Mouse (Mus musculus) layer of hippocampus, postnatal 25 days (tissue): Measurements from ENCODE around the gene Agtrap. TPM values are rescaled to one million over a fixed set of nuclear protein-coding genes. Genes with fewer than 3 reads are reported as not detected.
"Not testable (repeated sequence)": the region's sequence is repeated elsewhere in the genome, so short reads cannot be mapped to it uniquely, and the experiment has no call there.

ENCODE experiments used
- DNase-seq, 2 experiments: peaks; one replicate each; pipeline ENCODE4 v3.0.0; 2022; ENCODE audit warnings: mixed read lengths in 2 of 2, low spot score in 1 of 2; ENCODE audit errors: extremely low spot score in 1 of 2
- total RNA-seq, 2 experiments: library from RNA; stranded (reverse); gene quantifications; 2 replicates each; pipeline ENCODE4 v1.2.3; 2021

Gene Agtrap
- total RNA-seq: 1 to 10 TPM; 6.2 to 6.9 TPM

- peak; percentile 86 to 90 for DNase-seq
Measured at GRCm38 (mm10) chr4:148087907-148088527, at the start of gene Agtrap. Gene Agtrap, minus strand, starts transcription at chr4:148088031.

DNA sequence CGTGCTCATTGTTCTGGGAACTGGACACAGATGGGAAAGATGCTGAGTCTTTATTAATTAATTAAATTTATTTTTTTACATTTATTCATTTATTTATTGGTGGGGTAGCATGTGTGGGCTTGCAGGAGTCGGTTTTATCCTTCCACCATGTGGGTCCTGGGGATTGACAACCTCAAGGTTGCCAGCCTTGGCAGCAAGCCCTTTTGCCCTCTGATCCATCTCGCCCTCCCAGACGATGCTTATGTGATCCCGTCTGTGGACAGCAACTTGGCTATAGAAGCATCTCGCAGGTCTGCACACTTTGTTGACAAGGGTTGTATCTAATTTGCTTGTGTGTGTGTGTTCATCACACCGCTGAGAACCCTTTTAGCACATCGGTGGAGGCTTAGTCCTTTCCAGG, 49.7 kb upstream of the Agtrap start:
- DNase-seq: no peak

- no peak for DNase-seq
Measured at GRCm38 (mm10) chr4:148134988-148135387, 47.2 kb upstream of the Agtrap start.

DNA sequence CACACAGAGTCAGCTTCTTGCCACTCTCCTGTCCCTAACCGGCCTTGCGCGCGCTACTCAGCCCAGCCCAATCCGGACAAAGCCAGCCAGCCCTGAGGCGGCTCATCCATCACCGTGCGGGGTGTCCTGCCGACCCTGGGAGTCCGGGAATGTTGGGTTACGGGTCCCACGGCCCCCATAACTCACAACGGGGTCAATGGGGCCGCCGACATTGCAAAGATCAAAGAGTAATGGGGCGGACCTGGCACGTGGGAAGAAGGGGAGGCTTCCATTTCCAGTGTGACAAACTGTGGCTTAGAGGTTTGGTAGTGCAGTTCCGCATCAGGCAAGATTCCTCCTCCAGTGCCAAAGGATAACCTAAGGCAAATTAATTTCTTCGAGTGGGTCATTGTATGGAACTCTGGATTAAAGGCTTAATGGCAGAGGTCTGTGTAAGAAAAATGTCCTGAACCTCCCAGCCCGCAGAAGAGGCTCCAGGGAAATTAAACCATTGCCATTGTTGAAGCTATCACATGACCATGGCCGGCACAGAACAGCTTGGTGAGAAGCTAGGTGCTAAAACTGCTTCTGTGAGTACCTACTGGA, 43.8 kb upstream of the Agtrap start:
- no peak for DNase-seq

DNA sequence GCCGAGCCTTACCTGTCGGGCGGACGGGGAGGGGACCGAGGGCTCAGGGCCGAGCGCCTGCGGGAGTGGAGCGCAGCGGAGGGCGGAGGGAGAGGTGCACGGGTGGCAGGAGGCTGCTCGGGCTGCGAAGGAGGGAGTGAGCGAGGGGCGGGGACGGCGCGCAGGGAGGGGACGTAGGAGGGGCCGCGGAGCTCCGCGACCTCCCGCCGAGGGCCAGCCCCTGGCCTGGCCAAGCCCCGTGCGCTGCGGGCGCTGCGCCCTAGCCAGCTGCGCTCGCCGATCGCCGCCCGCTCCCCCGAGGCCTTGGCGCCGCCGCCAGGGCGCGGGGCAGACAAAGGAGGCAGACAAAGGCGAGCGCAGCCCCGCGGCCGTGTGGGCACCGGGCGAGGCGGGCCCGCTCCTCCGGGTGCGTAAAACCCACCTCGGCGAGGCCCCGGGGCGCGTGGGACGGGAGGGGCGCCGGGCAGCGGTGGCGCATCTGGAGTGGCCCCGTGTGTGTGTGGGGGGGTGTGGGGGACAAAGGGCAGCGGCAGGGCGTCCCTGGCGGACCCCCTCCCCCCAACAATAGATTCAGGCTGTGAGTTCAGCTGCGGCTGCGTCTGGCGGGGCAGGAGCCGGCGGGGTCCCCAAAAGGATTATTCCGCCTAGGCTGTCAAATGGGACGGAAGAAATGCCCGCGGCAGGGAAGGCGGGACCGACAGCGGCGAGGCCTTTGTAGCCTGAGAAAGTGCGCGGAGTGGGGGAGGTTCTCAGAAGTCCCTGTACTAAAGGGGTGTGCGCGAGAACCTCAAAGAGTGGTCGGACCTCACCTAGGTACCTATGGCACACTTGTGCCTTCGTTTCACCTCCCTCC, 43.0 kb upstream of the Agtrap start, which contains the start of gene Draxin:
Draxin (minus strand) TSS at position 138 of the 853 bp plus-strand sequence.
- DNase-seq: no peak

GRCm38 (mm10) chr4:148130133-148130532, 42.3 kb upstream of the Agtrap start, which contains the start of gene Mad2l2:
Gene Mad2l2, plus strand, starts transcription at chr4:148130384.
- DNase-seq: no peak

DNA sequence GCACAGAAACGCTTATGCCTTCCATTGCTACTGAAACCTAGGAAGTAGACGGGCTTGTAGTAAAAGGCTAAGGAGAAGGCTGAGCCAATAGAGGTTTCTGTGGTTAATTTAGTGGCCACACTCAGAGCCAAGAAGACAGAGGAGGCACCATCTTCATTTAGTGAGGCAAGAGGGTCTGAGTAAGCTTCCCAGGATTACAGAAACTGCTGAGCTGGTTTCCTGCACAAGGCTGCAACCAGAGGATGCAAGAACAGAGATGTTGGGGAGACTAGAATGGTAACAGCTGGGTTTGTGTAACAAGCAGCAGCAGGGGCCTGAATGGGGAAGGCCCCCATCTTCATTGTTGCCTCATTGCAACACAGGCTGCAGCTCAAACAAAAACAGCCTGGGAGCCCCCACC, 40.8 kb upstream of the Agtrap start:
- no peak for DNase-seq

- no peak for DNase-seq
Measured at GRCm38 (mm10) chr4:148128241-148128640, 40.4 kb upstream of the Agtrap start.

DNA sequence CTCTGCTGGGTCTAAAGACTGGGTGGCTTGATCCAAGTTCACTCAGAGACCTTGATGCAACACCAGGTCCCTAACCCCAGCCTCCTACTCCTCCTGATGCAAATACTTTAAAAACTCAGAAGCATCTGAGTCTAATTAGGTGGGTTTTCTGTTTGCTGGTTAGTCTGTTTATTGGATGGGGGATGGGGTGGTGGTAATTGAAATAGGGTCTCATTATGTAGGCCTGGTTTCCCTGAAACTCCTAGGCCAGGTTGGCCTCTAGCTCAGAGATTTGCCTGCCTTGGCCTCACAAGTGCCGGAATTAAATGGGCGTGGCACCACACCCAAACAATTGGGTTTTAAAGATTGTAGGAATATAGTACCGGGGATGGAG, 34.8 kb upstream of the Agtrap start:
- no peak for DNase-seq

- DNase-seq: no peak
Measured at GRCm38 (mm10) chr4:148121982-148122693, 34.3 kb upstream of the Agtrap start.

DNA sequence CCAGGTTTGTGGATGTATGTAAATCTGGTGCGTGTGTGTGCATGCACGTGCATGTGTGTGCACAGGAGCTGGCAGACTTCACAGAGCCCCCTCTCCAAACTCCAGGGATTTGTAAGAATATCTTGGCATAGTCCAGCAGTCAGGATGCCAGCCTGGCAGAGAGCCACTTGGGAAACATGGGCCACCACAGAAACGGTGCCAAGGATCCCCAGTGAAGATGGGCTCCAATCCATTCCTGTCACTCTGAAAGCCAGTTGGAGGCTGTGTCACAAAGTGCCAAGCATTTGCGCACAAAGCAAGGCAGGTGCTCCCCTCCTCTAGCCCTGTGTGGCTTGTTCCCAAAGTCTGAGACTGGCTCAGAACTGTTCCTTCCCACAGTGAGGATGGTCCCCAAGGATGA, 33.5 kb upstream of the Agtrap start:
- DNase-seq: peak; percentile 41 to 71

DNA sequence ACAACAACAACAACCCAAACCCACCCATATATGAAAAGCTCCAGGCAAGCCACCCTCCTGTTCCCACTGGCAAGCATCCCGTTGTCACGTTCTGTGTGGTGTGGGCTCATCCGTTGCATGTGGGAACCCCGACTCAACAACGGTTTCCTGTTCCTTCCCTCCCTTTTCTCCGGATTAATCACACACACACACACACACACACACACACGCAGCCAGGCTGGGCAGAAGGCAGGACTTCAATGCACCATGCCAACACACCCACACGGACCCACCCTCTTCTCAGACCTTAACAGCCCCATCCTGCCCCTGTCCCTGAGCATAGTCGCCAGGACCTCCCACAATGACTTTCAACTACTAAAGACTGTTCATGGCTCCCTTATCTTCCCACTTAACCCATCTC, 32.7 kb upstream of the Agtrap start:
- no peak for DNase-seq

DNA sequence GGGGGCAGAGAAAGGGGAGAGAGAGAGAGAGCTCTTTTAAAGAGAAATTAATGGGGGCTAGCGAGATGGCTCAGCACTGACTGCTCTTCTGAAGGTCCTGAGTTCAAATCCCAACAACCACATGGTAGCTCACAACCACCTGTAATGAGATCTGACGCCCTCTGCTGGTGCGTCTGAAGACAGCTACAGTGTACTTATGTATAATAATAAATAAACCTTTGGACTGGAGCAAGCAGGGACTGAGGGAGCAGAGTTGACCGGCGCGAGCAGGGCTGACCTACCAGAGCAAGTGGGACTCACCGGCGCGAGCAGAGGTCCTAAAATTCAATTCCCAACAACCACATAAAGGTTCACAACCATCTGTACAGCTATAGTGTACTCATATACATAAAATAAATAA, 31.7 kb upstream of the Agtrap start:
- not testable (repeated sequence) for DNase-seq

GRCm38 (mm10) chr4:148117392-148117791, 29.6 kb upstream of the Agtrap start:
- DNase-seq: no peak

DNA sequence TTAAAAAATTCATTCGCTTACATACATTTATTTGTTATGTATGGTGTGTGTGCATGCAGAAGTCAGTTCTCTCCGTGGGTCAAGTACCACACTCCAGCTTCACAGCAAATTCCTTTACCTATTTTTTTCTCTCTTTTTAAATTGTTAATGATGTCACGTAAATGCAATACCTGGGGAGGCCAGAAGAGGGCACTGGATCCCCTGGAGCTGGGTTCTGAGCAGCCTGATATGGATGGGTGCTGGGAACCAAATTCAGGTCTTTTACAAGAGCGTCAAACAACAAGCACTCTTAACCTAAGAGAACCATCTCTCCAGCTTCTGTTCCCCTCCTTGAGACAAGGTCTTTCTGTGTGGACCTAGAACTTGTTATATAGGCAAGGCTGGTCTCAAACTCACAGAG, 28.8 kb upstream of the Agtrap start:
- no peak for DNase-seq

GRCm38 (mm10) chr4:148115467-148115866, 27.6 kb upstream of the Agtrap start:
- no peak for DNase-seq

DNA sequence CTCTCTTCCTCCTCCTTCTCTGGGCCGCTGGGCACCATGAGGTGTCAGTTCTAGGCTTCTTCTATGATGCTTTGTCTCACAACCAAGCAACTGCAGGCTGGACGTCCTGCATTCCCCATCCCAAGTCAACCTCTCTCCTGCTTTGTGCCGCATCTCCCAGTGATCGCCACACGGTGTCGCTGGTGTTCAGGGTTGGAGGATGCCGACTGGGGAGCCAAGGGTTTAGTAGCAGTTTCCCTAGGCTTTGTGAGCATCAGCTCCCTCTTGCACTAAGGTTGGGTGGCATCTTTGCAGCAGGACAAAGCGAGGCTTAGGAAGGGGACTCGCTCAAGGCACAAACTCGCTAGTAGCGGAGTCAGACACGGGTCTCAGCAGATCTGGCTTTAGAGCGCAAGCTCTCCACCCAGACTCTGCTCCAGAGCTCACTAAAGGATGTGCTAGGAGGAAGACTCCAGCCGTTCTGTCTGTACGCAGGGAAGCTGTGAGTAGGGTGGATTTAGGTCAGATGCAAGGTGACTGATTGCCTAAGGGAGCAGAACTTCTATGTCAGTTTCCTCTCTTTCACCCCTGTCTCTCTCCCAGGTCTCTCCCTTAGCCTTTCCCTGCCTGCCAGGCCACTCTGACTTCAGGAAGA, 27.0 kb upstream of the Agtrap start:
- peak; percentile 85 to 93 for DNase-seq

GRCm38 (mm10) chr4:148112519-148112918, 24.7 kb upstream of the Agtrap start:
- DNase-seq: no peak

- no peak for DNase-seq
Measured at GRCm38 (mm10) chr4:148109215-148109614, 21.4 kb upstream of the Agtrap start.

DNA sequence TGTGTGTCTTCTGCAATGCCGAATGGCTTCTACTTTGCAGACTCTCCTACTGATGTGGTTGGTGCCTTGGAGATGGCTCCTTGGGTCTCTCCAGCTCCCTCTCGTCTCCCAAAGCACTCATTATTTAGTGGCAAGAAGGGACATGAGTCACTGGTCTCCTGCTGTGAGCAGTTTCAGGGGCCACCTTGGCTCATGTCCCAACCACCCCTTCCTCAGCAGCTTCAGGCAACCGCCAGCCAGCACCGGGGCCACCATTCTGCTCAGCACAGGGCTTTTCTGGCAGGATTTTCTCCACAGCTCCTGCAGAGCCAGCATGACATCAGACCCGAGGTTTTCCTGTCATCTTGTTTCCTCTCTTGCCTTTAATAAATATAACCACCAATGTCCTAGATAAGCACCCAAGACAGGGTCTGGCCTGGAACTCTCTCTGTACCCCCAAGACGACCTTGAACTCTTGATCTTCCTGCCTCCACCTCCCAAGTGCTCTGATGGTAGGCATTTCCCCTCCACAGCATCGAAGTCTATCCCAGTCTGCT, 20.8 kb upstream of the Agtrap start:
- no peak for DNase-seq
